Mouse (Mus musculus) gastrocnemius, postnatal 25 days (tissue): ENCODE data around the gene Erc2. TPM values are rescaled to one million over a fixed set of nuclear protein-coding genes. Genes with fewer than 3 reads are reported as not detected.

ENCODE experiments used
- DNase-seq: peaks from one replicate; pipeline ENCODE4 v3.0.0; 2022
- total RNA-seq, 2 experiments: library from RNA; stranded (reverse); gene quantifications; 1 replicate in 1 of 2; 2 replicates in 1 of 2; pipeline ENCODE4 v1.2.3; 2021

Erc2 gene
- total RNA-seq, 2 experiments from 2014 or later: 0.56 to 0.87 TPM

DNA sequence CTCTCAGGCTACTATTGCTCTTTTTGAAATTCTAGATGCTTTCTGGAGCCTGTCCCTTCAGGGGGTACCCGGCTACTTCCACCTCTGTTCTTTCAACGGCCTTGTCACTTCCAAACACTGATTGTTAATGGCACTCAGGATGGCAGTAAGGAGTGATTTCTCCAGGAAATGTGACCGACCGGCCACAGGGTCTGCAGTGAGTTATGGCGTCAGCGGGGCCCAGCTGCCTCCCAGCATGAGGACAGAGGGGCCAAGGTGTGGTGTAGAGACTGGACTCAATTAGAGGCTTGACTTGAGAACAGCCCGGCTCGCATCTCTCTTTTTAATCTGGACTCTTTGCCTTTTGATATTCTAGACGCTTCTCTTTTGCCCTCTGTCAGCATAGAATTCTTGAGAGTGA, 829.5 kb downstream of the Erc2 start:
- no peak for DNase-seq

DNA sequence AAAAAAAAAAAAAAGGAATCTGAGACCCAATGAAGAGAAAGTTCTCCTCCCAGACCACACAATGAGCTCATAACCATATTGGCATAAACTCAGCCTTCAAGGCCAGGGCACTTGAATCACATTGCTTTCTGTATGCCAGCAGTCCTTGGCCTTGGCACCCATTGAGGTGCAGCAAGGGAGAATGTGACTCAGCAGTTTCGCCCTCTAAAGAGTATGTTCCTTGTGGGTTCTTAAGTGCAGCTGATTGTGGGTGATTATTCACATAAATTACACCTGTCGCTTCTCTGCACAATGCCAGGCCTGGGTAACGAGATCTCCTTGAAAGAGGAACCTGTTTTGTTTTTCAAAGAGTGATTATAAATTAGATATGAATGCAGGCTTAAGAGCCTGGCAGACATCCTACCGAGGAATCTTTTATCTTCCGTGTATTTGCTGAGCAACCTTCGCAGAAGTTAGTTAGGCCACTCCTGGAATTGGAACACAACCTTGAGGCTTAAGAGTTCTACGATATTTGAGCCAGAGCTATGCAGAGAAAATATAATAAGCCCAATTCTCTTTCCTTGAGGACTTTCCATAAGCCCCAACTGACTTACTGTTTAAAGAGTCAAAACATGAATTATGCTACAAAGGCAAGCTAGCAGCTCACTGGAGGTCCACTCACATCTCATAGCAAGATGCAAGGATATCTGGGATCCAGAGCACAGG, 834.3 kb downstream of the Erc2 start:
- DNase-seq: no peak

DNA sequence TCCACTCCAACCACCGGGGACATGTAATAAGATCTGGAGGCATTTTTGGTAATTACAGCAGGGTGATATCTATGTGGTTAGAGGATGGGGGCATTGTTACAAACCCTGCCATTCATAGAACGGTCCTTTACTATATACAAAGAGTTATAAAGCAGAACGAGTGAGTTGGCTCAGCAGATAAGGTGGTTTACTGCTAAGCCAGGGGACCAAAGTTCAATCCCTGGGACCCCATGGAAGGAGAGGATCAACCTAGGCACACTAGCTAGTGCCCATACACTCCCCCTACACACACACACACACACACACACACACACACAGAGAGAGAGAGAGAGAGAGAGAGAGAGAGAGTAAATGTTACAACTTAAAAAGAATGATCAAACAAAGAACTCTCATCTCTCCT, 835.2 kb downstream of the Erc2 start:
- DNase-seq: no peak

DNA sequence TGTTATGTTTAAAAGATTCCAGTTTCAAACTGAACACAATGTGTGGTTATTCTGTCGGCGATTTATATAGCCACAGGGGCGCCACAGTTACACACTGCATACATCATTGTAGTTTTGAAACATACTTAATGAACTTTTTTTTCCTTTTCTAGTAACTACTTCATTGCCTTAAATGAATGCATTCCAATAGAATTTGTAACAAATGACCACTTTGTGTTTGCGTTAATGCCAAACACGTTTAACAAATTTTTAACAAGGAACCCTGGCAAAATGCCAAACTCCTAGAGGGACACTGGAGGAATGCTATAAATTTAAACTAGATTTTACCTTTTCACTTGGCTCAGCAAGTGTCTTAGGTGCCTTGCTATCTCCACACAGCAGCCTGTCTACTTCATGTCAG, 845.7 kb downstream of the Erc2 start:
- DNase-seq: no peak

DNA sequence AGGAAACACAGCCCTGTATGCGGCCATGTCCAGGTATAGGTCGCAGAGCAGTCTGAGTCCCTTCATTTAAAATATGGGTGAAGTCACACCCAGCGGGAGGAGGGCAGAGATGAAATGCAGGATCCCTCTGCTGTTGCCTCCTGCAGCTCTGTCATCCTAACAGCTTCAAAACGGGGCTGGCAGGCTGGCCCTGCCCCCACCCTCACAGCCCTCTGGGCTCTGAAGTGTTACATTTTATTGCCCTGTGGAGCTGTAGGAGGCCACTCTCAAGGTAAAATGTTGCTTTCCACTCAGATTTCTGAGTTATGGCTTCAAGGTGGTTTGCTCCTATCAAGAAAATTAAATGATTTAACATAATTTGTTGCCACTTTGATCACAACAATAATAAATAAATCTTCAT, 847.5 kb downstream of the Erc2 start:
- DNase-seq: no peak

DNA sequence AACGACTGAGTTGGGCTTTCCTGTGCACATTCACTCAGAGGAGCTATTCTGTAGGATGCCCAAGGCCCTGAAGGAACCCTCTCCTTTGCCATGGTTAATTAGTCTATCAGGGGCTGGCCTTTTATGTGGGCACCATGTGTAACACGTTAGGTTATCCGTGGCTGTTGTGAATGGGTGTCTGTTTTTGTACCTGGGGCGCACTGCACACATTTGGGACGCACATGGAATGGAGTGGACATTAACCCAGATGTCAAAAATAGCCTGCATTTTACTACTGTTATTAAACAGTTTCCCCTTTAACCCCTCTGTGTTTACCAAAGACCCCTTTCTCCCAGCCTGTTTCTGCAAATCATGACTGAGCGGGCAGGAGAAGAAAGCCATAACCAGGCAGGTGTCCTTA, 848.0 kb downstream of the Erc2 start:
- DNase-seq: no peak

DNA sequence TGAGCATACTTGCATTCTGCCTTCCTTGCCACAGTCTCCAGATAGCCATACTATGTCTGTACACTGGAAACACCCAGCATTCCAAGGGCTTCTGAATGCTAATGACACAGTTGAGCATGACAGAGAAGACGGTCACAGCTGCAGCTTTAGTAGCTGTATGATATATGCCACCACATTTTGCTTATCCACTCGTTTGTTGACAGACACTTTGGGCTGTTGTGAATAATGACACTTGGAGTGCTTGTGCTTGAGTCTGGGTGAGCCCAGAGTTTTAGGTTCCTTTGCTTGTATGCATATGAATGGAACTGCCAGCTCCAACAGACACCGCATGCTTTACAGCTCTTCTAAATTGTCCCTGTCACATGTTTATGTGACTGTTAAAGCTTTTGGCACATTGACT, 852.8 kb downstream of the Erc2 start:
- no peak for DNase-seq

DNA sequence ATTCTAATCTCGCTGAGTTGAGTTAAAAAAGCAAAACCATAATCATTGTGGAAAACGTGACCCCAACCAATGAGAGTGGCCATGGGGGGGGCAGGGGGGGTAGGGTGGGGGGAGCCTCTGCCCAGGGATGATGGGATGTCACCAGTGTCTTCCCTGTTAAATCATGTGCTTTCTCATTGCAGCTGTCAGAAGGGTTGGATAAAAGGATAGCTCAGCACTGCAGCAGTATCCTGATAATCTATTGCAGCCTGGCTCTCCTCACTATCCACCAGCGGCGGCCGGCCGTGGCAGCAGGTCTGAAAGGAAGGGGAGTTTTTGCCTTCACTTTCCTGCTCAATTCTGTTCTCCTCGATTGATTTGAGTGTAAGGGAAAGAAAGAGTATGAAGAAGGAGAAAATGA, 853.2 kb downstream of the Erc2 start:
- no peak for DNase-seq

DNA sequence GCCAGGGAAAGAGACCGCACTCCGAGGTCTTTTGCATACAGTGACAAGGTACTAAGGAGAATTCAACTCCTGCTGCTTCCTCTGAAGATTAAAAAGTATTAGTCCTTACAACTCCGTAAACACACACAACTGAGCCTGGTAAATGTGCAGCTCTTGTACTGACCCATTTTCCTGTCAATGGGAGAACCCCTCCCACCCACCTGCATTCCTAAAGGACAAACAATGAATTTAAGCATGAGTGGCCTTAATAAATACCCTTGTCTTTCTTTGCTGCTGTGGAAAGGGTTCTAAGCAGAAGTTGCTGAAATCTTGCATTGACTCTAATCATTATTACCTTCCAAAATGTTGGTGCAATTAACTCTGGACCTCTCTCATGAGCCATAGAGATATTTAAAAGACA, 854.5 kb downstream of the Erc2 start:
- DNase-seq: no peak

DNA sequence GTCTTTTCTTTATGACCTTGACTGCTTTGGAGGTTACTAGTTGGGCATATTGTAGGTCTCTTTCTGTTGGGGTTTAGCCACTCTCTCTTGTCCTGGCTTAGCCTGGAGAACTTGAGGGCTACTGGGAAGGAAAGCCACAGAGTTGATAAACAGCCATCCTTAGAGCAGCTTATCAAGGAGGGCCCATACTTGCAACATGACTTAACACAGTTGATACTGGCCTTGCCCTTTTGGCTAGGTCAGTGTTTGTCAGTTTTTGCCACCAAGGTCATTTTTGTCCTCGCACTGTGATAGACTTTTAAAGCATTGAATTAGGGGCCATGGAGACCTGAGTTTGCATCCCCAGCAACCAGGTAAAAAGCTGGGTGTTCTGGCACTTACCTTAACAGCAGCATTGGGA, 858.6 kb downstream of the Erc2 start:
- no peak for DNase-seq

DNA sequence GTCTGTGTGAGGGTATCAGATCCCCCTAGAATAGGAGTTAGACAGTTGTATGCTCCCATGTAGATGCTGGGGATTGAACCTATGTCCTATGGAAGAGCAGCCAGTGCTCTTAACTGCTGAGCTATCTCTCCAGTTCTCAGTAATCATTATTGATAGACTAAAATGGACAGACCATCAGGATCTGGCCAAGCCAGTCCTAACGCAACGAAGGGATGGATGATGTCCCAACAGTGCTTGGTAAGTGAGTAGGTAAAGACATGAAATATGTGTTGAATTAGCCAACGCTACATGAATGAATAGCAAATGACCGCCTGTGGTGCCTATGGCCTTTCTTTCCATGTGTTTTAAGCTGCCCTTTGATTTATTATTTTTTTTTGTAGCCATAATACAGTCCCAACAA, 871.6 kb downstream of the Erc2 start:
- DNase-seq: no peak

DNA sequence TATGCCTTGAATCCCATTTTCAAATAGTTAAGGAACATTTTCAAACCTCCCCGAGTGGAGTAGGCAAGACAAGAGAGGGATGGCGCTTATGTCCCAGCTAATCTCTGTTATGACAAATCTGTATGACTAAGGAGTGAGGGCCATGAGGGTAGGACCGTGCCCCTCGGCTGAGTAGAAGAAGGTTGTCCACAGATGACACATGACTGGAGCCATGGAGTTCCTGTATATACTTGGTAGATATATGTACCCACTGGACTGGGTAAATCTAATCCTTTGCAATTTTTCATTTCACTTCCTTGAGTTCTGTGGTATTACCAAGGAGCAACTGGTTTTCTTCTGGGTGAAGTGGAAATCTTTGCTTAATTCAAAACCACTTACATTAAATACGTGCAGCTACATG, 872.0 kb downstream of the Erc2 start:
- no peak for DNase-seq

DNA sequence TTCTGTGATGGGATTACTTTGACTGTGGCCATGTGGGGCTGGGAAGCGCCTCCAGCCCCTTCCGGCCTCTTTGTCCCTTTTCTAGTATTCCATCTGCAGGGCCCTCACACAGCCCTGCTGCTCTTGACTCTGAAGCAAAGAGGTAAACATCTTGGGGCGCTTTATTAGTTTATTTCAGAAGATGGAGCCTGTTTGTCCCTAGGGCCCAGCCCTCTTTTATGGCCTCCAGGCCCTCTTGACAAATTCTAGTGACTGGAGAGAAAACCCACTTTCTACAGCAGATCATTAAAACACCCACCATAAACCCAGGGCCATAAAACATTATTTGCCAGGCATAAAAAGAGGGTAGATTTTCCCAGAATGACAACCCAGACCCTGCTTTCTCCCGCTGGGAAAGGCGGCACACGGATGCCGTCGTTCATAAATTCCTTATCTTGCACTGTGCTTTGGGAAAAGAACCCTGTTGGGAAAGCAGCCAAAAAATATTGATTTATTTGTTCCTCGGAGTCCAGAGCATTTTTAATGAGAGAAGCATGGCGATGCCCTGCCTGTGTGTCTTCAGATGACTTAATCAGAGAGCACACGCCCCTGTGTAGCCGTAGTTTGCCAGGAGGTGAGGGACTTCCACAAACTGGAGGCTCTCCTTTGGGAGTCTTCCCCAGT, 879.1 kb downstream of the Erc2 start:
- DNase-seq: no peak

DNA sequence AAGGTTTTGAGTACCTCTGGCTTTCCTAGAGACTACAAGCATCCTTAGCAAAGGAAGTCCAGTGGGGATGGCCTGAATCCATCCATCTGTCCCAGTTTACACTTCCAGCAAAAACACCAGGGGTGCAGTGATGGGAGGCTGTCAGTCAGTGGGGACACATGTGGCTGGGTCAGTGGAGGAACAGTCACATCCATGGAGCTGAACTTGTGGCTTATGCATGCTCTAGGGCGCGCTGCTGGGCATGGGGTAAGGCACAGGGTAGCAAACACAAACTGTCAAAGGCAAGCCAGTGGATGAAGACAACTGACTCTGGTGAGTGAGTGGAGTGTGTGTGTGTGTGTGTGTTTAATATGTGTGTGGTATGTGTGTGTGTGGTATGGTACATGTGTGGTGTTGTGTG, 881.0 kb downstream of the Erc2 start:
- no peak for DNase-seq

DNA sequence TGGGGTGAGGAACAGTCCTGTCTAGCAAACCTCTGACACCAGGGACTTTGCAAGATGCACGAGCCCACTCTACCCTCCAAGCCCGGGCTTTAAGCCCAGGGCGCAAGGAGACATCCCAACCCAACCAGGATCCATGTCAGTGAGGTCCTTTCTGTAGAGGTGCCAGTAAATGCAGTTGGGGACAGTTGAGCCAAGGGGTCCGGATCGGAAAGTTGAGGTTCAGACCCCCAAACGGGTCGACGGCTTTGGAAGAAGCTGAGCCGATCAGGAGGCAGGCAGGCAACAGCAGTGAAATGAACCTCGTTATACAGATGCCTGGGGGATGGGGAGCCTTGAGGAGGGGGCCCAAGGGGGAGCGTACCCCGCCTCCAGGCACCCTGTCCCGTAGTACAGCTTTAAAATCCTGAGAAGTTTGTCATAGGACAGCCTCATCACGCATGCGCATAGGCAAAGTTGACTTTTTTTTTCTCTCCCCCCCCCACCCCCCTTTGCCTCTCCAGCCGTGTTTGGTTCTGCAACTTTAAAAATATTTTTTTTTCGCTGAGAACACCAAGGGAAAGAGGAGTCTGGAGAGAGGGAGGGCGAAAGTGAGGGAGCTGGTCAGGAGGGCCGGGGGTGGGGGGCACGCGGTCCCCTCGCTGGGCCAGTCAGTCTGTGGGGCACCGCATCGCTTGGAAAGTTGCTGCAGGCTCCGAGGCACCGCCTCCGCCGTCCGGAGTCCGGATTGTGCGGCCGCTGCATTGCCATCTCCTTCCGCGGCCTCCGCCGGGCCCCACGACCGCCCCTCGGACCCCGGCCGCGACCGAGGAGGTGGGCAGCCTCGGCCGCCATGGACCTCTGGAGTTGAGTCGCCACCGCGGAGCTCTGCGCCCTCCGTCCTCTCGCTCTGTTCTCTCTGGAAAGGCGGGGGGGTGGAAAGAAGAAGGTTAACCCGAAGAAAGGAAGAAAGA, 882.1 kb downstream of the Erc2 start, which contains the start of gene Wnt5a:
TSS of gene Wnt5a (plus strand) at position 650 of the 950 bp plus-strand sequence.
- DNase-seq: peak; percentile 41

DNA sequence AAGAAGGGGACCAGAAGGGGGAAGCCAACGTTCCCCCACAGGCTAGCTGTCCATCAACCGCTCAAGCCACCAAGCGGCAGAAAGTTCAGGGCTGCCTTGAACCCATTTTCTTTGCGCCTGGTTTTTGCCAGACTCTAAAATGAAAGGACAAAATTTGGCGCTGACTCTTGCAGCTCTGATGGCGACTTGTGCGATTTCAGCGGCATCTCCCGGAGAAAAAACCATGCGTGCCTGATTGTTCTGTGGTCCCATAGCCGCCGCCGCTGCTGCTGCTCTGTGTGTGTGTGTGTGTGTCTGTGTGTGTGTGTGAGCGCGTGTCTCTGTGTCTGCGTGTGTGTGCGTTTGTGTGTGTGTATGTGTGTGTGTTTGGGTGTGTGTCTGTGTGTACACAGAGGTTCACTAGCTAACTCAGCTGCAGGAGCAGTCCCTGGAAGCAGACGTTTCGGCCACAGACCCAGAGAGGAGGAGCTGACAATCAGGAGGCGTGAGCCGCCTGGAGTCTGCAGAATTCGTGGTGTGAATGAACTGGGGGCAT, 882.9 kb downstream of the Erc2 start:
- peak; percentile 29 for DNase-seq

DNA sequence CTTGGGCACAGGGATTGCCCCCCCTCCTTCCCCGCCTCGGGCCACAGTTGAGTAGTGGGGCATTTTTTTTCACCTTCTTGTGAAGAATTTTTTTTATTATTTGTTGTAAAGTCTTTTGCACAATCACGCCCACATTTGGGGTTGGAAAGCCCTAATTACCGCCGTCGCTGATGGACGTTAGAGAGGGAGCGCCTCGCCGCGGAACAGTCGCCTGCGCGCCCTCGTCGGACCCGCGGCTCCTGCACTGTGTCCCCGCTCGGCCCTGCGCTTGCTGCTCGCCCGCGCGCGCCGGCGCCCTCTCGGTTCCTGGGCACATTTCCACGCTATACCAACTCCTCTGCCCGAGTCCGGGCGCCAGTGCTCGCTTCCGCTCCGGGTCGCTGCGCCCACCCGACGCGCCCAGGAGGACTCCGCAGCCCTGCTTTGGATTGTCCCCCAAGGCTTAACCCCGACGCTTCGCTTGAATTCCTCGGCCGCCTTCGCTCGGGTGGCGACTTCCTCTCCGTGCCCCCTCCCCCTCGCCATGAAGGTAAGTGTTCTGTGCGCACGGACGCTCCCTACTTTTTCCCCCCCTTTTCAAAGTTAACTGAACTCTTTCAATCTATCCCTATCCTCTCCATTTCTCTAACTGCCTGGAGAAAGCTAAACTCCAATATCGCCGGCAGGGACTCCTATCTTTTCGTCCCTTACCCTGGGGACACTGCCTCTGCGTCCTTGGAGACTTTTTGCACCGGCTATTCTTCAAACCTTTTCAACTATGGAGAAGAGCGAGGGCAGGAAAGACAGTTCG, 883.6 kb downstream of the Erc2 start:
- peak; percentile 26 for DNase-seq

DNA sequence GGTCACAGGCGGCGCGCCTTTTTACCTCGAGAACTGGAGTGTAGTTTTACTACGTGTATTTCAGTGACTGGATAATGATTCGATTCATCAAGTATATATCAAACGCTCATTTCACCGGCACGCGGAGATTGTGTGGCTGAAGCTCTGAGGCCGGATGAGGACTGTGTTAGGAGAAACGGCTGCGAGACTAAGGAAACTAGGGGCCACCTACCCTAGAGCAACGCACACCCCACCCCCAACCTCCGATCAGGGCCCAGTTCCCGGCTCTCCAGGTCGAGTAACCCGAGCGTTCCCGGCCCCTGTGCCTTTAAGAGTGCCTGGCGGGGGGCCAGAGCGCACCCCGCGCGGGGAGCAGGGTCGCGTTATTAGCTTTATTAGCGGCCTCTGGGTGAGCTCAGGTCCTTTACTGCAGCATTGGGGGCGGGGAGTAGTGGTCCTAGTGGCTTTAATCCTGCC, 884.2 kb downstream of the Erc2 start:
- peak; percentile 44 for DNase-seq

DNA sequence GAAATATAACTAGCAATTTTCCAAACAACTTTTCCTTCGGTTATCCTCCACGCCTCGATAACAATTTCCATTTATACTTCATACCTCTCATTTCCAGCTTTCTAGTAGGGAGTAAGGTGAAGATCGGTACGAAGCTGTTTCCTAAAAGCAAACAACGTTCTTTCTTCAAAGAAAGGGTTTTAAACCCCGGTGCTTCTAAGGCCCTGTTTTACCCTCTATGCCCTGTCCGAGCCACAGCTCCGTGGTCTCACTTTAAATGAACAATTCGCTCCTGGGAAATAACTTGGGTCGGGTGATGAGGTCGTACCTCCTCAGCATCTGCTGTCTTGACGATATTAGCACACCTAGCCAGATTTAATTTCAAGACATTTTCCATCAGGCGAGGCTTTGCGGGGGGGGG, 884.8 kb downstream of the Erc2 start:
- no peak for DNase-seq

DNA sequence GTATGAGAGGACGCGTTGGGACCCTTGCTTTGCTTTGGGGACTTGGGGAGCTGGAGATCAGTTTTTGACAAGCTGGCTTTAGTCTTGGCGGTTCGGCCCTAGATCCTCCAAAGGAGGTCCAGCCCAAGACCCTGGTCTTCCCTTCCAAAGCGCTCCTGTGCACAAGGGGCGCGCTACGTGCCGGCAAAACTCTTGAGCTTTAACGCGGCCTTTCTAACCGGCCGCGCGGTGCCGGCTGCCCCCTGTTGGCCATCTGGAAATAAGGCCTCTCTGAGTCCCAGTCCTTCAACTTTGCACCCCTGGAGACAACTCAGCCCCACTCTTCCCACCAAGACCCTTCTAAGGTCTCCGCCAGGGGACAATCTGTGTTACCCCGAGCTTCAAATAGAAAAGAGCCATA, 885.2 kb downstream of the Erc2 start:
- peak; percentile 52 for DNase-seq
